Mouse (Mus musculus) CH12.LX (cell line): ENCODE results near the gene Phc2. TPM values are rescaled to one million over a fixed set of nuclear protein-coding genes. Genes with fewer than 3 reads are reported as not detected.

Experiments
- DNase-seq: peaks from one replicate; pipeline ENCODE4 v3.0.0-alpha.2; 2013; ENCODE audit errors: extremely low read depth
- H3K27ac ChIP-seq: 2 replicates; pipeline ENCODE4 v1.5.1; 2012; ENCODE audit warnings: low read depth, mild to moderate bottlenecking, control low read depth, moderate library complexity; ENCODE audit not compliant: insufficient read depth
- H3K27me3 ChIP-seq: replicated peaks from 2 replicates; pipeline ENCODE3; 2012; ENCODE audit warnings: inconsistent platforms
- H3K36me3 ChIP-seq, 2 experiments: replicated peaks in 1 of 2; 2 replicates each; pipeline versions ENCODE3 to v1.6.1; 2012; ENCODE audit warnings: inconsistent platforms in 1 of 2, low read length in 1 of 2, mild to moderate bottlenecking in 1 of 2, mixed read lengths in 1 of 2, moderate library complexity in 1 of 2; ENCODE audit not compliant: control insufficient read depth in 1 of 2, insufficient read depth in 1 of 2
- H3K4me1 ChIP-seq, 2 experiments: 2 replicates each; pipeline ENCODE4 v1.6.1; 2012; ENCODE audit warnings: inconsistent platforms in 1 of 2, moderate library complexity in 1 of 2; ENCODE audit not compliant: insufficient read depth in 2 of 2, control insufficient read depth in 1 of 2
- H3K4me2 ChIP-seq: 2 replicates; pipeline ENCODE4 v1.6.1; 2012; ENCODE audit warnings: low read depth, mild to moderate bottlenecking, control low read depth; ENCODE audit not compliant: poor library complexity, insufficient read depth, severe bottlenecking
- H3K4me3 ChIP-seq, 3 experiments: fragments of 150-350 bp in 1 of 3; sonication (generic) in 1 of 3; replicated peaks in 1 of 3; 2 replicates each; pipeline versions ENCODE3 to v1.5.1; 2011 to 2012; ENCODE audit warnings: low read depth in 2 of 3, low read length in 2 of 3, mild to moderate bottlenecking in 2 of 3, moderate library complexity in 2 of 3, control low read depth in 1 of 3, improper control_type of control experiment in 1 of 3, inconsistent platforms in 1 of 3, mixed read lengths in 1 of 3; ENCODE audit not compliant: poor library complexity in 1 of 3
- H3K79me2 ChIP-seq: replicated peaks from 2 replicates; pipeline ENCODE4 v1.6.1; 2012; ENCODE audit warnings: mild to moderate bottlenecking, moderate library complexity; ENCODE audit not compliant: control insufficient read depth, poor library complexity, insufficient read depth, severe bottlenecking; ENCODE audit errors: extremely low read depth
- H3K9ac ChIP-seq: 2 replicates; pipeline ENCODE4 v1.6.1; 2012; ENCODE audit warnings: low read depth, mild to moderate bottlenecking, control low read depth, moderate library complexity; ENCODE audit not compliant: insufficient read depth
- H3K9me3 ChIP-seq: replicated peaks from 2 replicates; pipeline ENCODE3; 2012; ENCODE audit warnings: low read length, inconsistent platforms, mixed read lengths
- CHD1 ChIP-seq: IDR thresholded peaks from 2 replicates; pipeline ENCODE4 v1.6.1; 2012; ENCODE audit warnings: low read depth, low read length, improper control_type of control experiment, inconsistent platforms
- CHD2 ChIP-seq: IDR thresholded peaks from 2 replicates; pipeline ENCODE4 v1.6.1; 2011; ENCODE audit warnings: low read length, improper control_type of control experiment
- CTCF ChIP-seq, 2 experiments: IDR thresholded peaks in 1 of 2; conservative IDR thresholded peaks in 1 of 2; 2 replicates each; pipeline ENCODE4 v1.5.1; 2011 to 2012; ENCODE audit warnings: low read depth in 2 of 2, low read length in 2 of 2, improper control_type of control experiment in 1 of 2, inconsistent platforms in 1 of 2, mild to moderate bottlenecking in 1 of 2, moderate library complexity in 1 of 2
- ELF1 ChIP-seq: IDR thresholded peaks from 2 replicates; pipeline ENCODE4 v1.6.1; 2014; ENCODE audit warnings: low read depth, mild to moderate bottlenecking, inconsistent platforms, low read length, improper control_type of control experiment
- GABPA ChIP-seq: IDR thresholded peaks from 2 replicates; pipeline ENCODE4 v1.6.1; 2012; ENCODE audit warnings: low read depth, low read length, improper control_type of control experiment, inconsistent platforms; ENCODE audit not compliant: insufficient replicate concordance
- KAT2A ChIP-seq: IDR thresholded peaks from 2 replicates; pipeline ENCODE4 v1.6.1; 2012; ENCODE audit warnings: low read length, improper control_type of control experiment, inconsistent platforms; ENCODE audit not compliant: insufficient replicate concordance
- MEF2A ChIP-seq: IDR thresholded peaks from 2 replicates; pipeline ENCODE4 v1.6.1; 2014; ENCODE audit warnings: low read depth, mild to moderate bottlenecking, inconsistent platforms, low read length, improper control_type of control experiment, borderline replicate concordance
- MXI1 ChIP-seq: IDR thresholded peaks from 2 replicates; pipeline ENCODE4 v1.6.1; 2011; ENCODE audit warnings: mild to moderate bottlenecking, low read depth, low read length, improper control_type of control experiment
- NRF1 ChIP-seq: IDR thresholded peaks from 2 replicates; pipeline ENCODE4 v1.6.1; 2014; ENCODE audit warnings: low read depth, mild to moderate bottlenecking, inconsistent platforms, low read length, improper control_type of control experiment, moderate library complexity
- POLR2AphosphoS2 ChIP-seq: IDR thresholded peaks from 2 replicates; pipeline ENCODE4 v1.6.1; 2011; ENCODE audit warnings: low read depth, low read length, improper control_type of control experiment
- RAD21 ChIP-seq: IDR thresholded peaks from 2 replicates; pipeline ENCODE4 v1.6.1; 2011; ENCODE audit warnings: low read depth, mild to moderate bottlenecking, low read length, improper control_type of control experiment, moderate library complexity
- SIN3A ChIP-seq: IDR thresholded peaks from 2 replicates; pipeline ENCODE4 v1.6.1; 2012; ENCODE audit warnings: low read length, improper control_type of control experiment, inconsistent platforms
- ZC3H11A ChIP-seq: IDR thresholded peaks from 2 replicates; pipeline ENCODE4 v1.6.1; 2012; ENCODE audit warnings: low read depth, mild to moderate bottlenecking, inconsistent platforms, low read length, improper control_type of control experiment
- ZMIZ1 ChIP-seq: IDR thresholded peaks from 2 replicates; pipeline ENCODE4 v1.6.1; 2012; ENCODE audit warnings: low read depth, mild to moderate bottlenecking, inconsistent platforms, low read length, improper control_type of control experiment
- ZNF384 ChIP-seq: IDR thresholded peaks from 2 replicates; pipeline ENCODE4 v1.6.1; 2012; ENCODE audit warnings: low read depth, low read length, improper control_type of control experiment, inconsistent platforms
- dilution Hi-C: fragments of 300-500 bp; cut with MboI; formaldehyde crosslinking; loops from 2 replicates; pipeline ENCODE4 v1.14.3; 2020; ENCODE audit warnings: low sequenced_read_pairs; ENCODE audit not compliant: extremely low pct_unique_long_range_greater_than_20kb, extremely low pct_ligation_motif_present
- in situ Hi-C: fragments of 300-500 bp; cut with MboI; formaldehyde crosslinking; loops from 3 replicates; pipeline ENCODE4 v1.14.3; 2019; ENCODE audit warnings: low sequenced_read_pairs, low pct_ligation_motif_present, low pct_unique_long_range_greater_than_20kb, mixed read lengths
- polyA plus RNA-seq: library from polyadenylated mRNA; unstranded; fragments of >175 nt; gene quantifications from 2 replicates; pipeline ENCODE4 v1.2.1, GENCODE M21; 2012; ENCODE audit warnings: low read depth; ENCODE audit not compliant: insufficient read length
- total RNA-seq, 2 experiments: library from RNA; depleted of rRNA; stranded (reverse); fragments of 300-350 nt in 1 of 2; fragments of >200 nt in 1 of 2; gene quantifications; 2 replicates each; pipeline ENCODE4 v1.2.3; 2012 to 2014

Phc2 gene
- total and polyA plus RNA-seq, 3 experiments: 24.1 to 53.2 (median 29.6) TPM

GRCm38 (mm10) chr4:128715241-128716204, 61.0 kb downstream of the Phc2 start:
- TF ChIP-seq MXI1 (no peak), CHD2 (0 out of 2 replicates have a peak, but pooled peaks have one; percentile 12)
- no peak for DNase-seq
- peaks cover 4 to 49% of the 10 kb centered on the region in 2 experiments for H3K36me3 ChIP-seq
- H3K4me3 ChIP-seq: no peak overlapping the region
- no peaks in the 10 kb centered on the region for H3K9me3 ChIP-seq
- H3K4me1 ChIP-seq: peaks cover 13 to 41% of the 10 kb centered on the region in 2 experiments
- dilution Hi-C loops: no loop called here
- H3K27ac ChIP-seq: no peak overlapping the region
- no peaks in the 10 kb centered on the region for H3K27me3 ChIP-seq
- no peaks in the 10 kb centered on the region for H3K79me2 ChIP-seq
- in situ Hi-C loops: loop anchor here (10.0 kb wide), 3 partner anchors 139 to 369 kb away; no protein-coding TSS in a partner anchor
- H3K4me2 ChIP-seq: no peak overlapping the region
- no peak overlapping the region for H3K9ac ChIP-seq

DNA sequence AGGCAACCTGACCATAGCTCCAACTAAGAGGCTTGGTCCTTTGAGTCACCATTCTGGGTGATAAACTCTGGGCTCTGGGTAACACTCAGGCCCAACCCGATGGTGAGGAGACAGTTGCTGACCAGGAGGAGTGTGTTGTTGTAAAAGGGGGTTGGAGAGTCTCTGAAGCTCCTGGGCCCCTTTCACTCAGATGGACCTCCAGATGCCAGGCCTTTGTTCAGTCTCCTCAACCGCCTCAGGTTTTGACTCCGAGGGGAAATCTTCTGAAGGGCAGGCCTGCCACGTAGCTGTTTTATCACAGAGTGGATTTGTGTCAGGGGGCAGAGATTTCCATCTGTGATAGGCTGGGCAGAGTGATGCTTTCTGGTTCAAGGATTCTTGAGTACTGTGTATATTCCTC, 61.8 kb downstream of the Phc2 start:
- Histone ChIP-seq H3K4me2 (no peak overlapping the region), H3K36me3 (peaks cover 4 to 49% of the 10 kb centered on the region in 2 experiments), H3K4me1 (peaks cover 8 to 39% of the 10 kb centered on the region in 2 experiments; a peak in 3 of 4 replicates), H3K79me2 (no peaks in the 10 kb centered on the region), H3K9ac (no peak overlapping the region), H3K4me3 (no peak overlapping the region)
- in situ Hi-C loops: loop anchor here (10.0 kb wide), 3 partner anchors 139 to 369 kb away; no protein-coding TSS in a partner anchor
- DNase-seq: no peak
- dilution Hi-C loops: no loop called here
- no peak for TF ChIP-seq ZNF384
- no peak for TF ChIP-seq POLR2AphosphoS2
- TF ChIP-seq NRF1: no peak
- TF ChIP-seq RAD21: no peak
- TF ChIP-seq ZC3H11A: no peak
- TF ChIP-seq GABPA: no peak
- no peak for TF ChIP-seq KAT2A
- no peak for TF ChIP-seq ELF1
- no peak for TF ChIP-seq MEF2A
- no peak for TF ChIP-seq CTCF (conservative IDR thresholded peaks at IDR 0.05 in 1 of 2, IDR thresholded peaks at IDR 0.05 in 1 of 2; ENCODE audit: low read depth in 2 of 2, low read length in 2 of 2)
- TF ChIP-seq SIN3A: no peak
- no peak for TF ChIP-seq CHD1
- TF ChIP-seq ZMIZ1: no peak
- TF ChIP-seq, all 38 proteins: peak for 0
- Histone ChIP-seq H3K27me3 (no peaks in the 10 kb centered on the region), H3K27ac (no peak overlapping the region), H3K9me3 (no peaks in the 10 kb centered on the region)
